Mouse (Mus musculus) embryonic facial prominence, embryonic 13.5 days (tissue): ENCODE measurements around the gene Cubn. TPM values are rescaled to one million over a fixed set of nuclear protein-coding genes. Genes with fewer than 3 reads are reported as not detected.

Source experiments
- ATAC-seq: fragments of 200-750 bp; cut with Nextera tagmentation; 2 replicates; pipeline ENCODE4 v1.8.0; 2017; ENCODE audit warnings: low read depth; ENCODE audit not compliant: insufficient number of reproducible peaks, insufficient read depth, low FRiP score, low TSS enrichment
- H3K27ac ChIP-seq: fragments of 300-500 bp; sonication (generic); 2 replicates; pipeline ENCODE4 v1.5.1; 2015; ENCODE audit warnings: moderate library complexity, mild to moderate bottlenecking, inconsistent platforms
- H3K27me3 ChIP-seq: fragments of 300-500 bp; sonication (generic); 2 replicates; pipeline ENCODE4 v1.6.1; 2015; ENCODE audit warnings: mild to moderate bottlenecking, inconsistent platforms
- H3K36me3 ChIP-seq: fragments of 300-500 bp; sonication (generic); 2 replicates; pipeline ENCODE4 v1.6.1; 2015; ENCODE audit warnings: mild to moderate bottlenecking, inconsistent platforms
- H3K4me1 ChIP-seq: fragments of 300-500 bp; sonication (generic); 2 replicates; pipeline ENCODE4 v1.6.1; 2015; ENCODE audit warnings: inconsistent platforms
- H3K4me2 ChIP-seq: fragments of 300-500 bp; sonication (generic); 2 replicates; pipeline ENCODE4 v1.6.1; 2015; ENCODE audit warnings: moderate library complexity, mild to moderate bottlenecking, inconsistent platforms
- H3K4me3 ChIP-seq: fragments of 300-500 bp; sonication (generic); 2 replicates; pipeline ENCODE4 v1.5.1; 2015; ENCODE audit warnings: mild to moderate bottlenecking, inconsistent platforms
- H3K9ac ChIP-seq: fragments of 300-500 bp; sonication (generic); 2 replicates; pipeline ENCODE4 v1.6.1; 2015; ENCODE audit warnings: mild to moderate bottlenecking, inconsistent platforms
- H3K9me3 ChIP-seq: fragments of 300-500 bp; sonication (generic); 2 replicates; pipeline ENCODE4 v1.6.1; 2016; ENCODE audit warnings: inconsistent platforms
- WGBS: fragments of 180-500 bp; shearing (Covaris S2); methylation state at CpG from one replicate; pipeline ENCODE4 v1.1.7; 2015; ENCODE audit warnings: mixed read lengths; 5-methylcytosine and 5-hydroxymethylcytosine counted together
- polyA plus RNA-seq: library from polyadenylated mRNA; unstranded; fragments of >200 nt; fragmentation: Nextera tagmentation; extraction: Ambion mirVana; gene quantifications from 2 replicates; pipeline ENCODE4 v1.2.1, GENCODE M21; 2015

Gene Cubn
- polyA plus RNA-seq, 1 experiment from 2014 or later = 0.14 TPM

GRCm38 (mm10) chr2:13480744-13481143 lies 10.9 kb downstream of the Cubn start:
- no peak for ATAC-seq
- no peak overlapping the region for H3K4me2 ChIP-seq
- H3K9me3 ChIP-seq = no peaks in the 10 kb centered on the region
- H3K4me1 ChIP-seq = no peaks in the 10 kb centered on the region
- 81% methylated on average over 2 of the region's 2 CpGs for WGBS
- H3K36me3 ChIP-seq = no peaks in the 10 kb centered on the region
- H3K27ac ChIP-seq = no peak overlapping the region
- H3K27me3 ChIP-seq = no peaks in the 10 kb centered on the region
- no peak overlapping the region for H3K9ac ChIP-seq
- no peak overlapping the region for H3K4me3 ChIP-seq

GRCm38 (mm10) chr2:13479165-13479564 lies 12.4 kb downstream of the Cubn start:
- no peaks in the 10 kb centered on the region for H3K36me3 ChIP-seq
- no peak overlapping the region for H3K9ac ChIP-seq
- no peaks in the 10 kb centered on the region for H3K27me3 ChIP-seq
- WGBS = 86% methylated on average over 7 of the region's 7 CpGs
- no peak overlapping the region for H3K4me2 ChIP-seq
- no peak overlapping the region for H3K27ac ChIP-seq
- no peaks in the 10 kb centered on the region for H3K9me3 ChIP-seq
- no peaks in the 10 kb centered on the region for H3K4me1 ChIP-seq
- ATAC-seq = no peak
- H3K4me3 ChIP-seq = no peak overlapping the region

DNA sequence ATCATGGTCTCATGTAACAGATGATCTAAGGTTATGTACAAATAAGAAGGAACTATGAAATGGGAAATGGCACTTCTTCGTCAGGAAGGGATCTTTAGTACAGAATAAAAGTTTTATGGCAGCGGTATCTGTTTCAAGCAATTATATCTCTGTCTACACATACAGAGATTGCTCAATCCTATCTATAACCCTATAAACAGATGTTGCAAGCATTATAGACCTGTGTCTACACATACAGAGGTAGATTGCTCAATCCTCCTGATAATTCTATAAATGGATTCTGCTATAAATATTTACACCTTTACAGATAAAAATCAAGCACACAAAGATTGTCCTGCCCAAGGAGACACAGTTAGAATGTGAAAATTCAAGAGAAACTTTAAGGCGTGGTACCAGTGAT lies 21.5 kb downstream of the Cubn start:
- Histone ChIP-seq H3K9ac (no peak overlapping the region), H3K4me2 (no peak overlapping the region), H3K4me3 (no peak overlapping the region), H3K9me3 (no peaks in the 10 kb centered on the region), H3K27ac (no peak overlapping the region), H3K36me3 (no peaks in the 10 kb centered on the region), H3K4me1 (no peaks in the 10 kb centered on the region), H3K27me3 (no peaks in the 10 kb centered on the region)
- 80% methylated on average over 3 of the region's 3 CpGs for WGBS
- no peak for ATAC-seq

DNA sequence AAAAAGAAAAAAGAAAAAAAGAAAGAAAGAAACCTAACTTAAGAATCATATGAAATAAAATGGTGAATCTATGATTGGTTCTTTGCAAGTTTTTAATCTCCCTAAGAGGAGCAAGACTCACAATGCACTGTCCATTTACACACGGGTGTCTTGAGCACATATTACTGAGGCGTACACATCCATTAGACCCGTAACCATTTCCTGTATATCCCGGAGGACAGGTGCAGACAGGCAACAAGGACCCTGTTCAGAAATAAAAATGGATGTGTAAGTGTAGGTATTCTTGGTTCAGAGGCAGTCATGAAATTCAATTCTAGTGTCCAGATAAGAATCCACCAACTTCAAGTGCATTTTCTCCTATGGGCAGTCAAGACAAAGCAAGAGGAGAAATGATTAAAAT lies 22.0 kb downstream of the Cubn start:
- Histone ChIP-seq H3K4me2 (no peak overlapping the region), H3K27me3 (no peaks in the 10 kb centered on the region), H3K36me3 (no peaks in the 10 kb centered on the region), H3K9ac (no peak overlapping the region), H3K4me3 (no peak overlapping the region), H3K27ac (no peak overlapping the region), H3K4me1 (no peaks in the 10 kb centered on the region), H3K9me3 (no peaks in the 10 kb centered on the region)
- 83% methylated on average over 4 of the region's 4 CpGs for WGBS
- no peak for ATAC-seq

GRCm38 (mm10) chr2:13466685-13467084 lies 24.9 kb downstream of the Cubn start:
- Histone ChIP-seq H3K4me2 (no peak overlapping the region), H3K4me3 (no peak overlapping the region), H3K9ac (no peak overlapping the region), H3K27ac (no peak overlapping the region), H3K4me1 (no peaks in the 10 kb centered on the region), H3K36me3 (no peaks in the 10 kb centered on the region), H3K27me3 (no peaks in the 10 kb centered on the region), H3K9me3 (no peaks in the 10 kb centered on the region)
- no peak for ATAC-seq
- 89% methylated on average over 3 of the region's 3 CpGs for WGBS

DNA sequence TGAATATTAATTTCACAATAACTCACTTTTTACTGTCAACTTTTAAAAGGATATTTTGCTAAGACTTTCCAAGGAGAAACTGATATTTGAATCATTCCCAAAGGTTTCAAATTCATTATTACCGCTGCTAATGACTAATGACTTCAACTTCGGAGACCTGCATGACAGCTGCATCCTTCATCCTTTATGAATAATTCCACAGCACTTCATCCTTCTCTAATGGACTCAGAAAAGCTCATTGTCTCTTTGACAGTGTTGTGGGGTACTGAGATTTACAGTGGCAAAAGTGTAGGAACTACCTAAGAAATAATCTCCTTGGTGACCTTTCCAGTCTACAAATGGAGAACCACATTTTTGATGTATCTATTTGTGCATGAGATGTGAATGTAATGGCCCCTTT lies 33.5 kb downstream of the Cubn start:
- WGBS = 89% methylated on average over 2 of the region's 2 CpGs
- H3K9me3 ChIP-seq = no peaks in the 10 kb centered on the region

DNA sequence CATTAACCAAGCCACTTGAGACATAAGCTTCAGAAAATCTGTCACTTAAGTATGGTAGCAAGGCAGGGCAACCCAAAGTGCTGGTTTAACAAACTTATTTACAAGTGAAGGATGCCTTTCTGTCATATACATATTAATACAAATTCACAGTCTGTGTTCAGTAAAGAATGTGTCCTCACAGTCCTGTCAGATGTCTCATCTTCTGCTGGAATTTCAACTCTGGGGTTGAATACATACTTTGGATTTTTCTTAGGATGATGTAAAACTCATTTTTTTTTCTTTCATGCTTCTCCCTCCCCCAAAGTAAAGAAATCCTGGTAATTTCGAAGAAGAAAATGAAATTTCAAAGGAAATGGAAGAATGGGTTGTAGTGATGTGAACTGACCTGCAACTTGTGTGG lies 34.8 kb downstream of the Cubn start:
- no peak for ATAC-seq
- 78% methylated on average over 1 of the region's 1 CpGs for WGBS
- H3K4me1 ChIP-seq = peaks cover 8% of the 10 kb centered on the region

More for the DNA sequence above, 33.5 kb downstream of the Cubn start:
- Histone ChIP-seq H3K4me1 (no peaks in the 10 kb centered on the region), H3K4me3 (no peak overlapping the region), H3K36me3 (no peaks in the 10 kb centered on the region), H3K27me3 (no peaks in the 10 kb centered on the region), H3K9ac (no peak overlapping the region), H3K4me2 (no peak overlapping the region), H3K27ac (no peak overlapping the region)
- no peak for ATAC-seq

GRCm38 (mm10) chr2:13451495-13452491 lies 39.8 kb downstream of the Cubn start:
- ATAC-seq = no peak
- Histone ChIP-seq H3K4me2 (no peak overlapping the region; the same call in 1 of the 2 replicates), H3K4me1 (peaks cover 13% of the 10 kb centered on the region), H3K4me3 (no peak overlapping the region), H3K27me3 (no peaks in the 10 kb centered on the region), H3K9me3 (no peaks in the 10 kb centered on the region), H3K36me3 (no peaks in the 10 kb centered on the region), H3K9ac (no peak overlapping the region), H3K27ac (peak overlapping the region; percentile 62)
- 40% methylated on average over 13 of the region's 13 CpGs for WGBS

More for the DNA sequence above, 34.8 kb downstream of the Cubn start:
- H3K27ac ChIP-seq = no peak overlapping the region
- H3K4me3 ChIP-seq = no peak overlapping the region
- no peaks in the 10 kb centered on the region for H3K36me3 ChIP-seq
- H3K9ac ChIP-seq = no peak overlapping the region
- no peaks in the 10 kb centered on the region for H3K9me3 ChIP-seq
- H3K4me2 ChIP-seq = no peak overlapping the region
- H3K27me3 ChIP-seq = no peaks in the 10 kb centered on the region

DNA sequence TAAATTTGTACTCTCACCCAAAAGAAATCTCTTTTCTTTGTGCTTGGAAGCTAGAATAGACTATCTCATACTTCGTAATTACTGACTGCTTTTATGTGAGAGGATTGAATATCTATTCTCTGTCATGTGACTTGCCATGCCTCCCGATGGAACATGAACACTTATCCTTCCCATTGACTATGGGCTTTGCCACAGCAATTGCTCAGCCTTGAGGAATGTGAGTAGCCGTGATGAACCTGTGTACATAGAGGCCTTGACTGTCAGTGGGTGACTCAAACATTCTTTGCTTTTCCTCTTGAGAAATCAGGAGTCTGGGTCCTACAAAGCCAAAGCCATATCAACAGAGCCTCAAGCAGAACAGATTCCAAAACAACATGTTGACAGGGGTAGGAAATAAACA lies 40.7 kb downstream of the Cubn start:
- no peak for ATAC-seq
- Histone ChIP-seq H3K4me2 (no peak overlapping the region), H3K4me3 (no peak overlapping the region), H3K4me1 (peaks cover 13% of the 10 kb centered on the region), H3K9me3 (no peaks in the 10 kb centered on the region), H3K27ac (no peak overlapping the region), H3K27me3 (no peaks in the 10 kb centered on the region), H3K9ac (no peak overlapping the region), H3K36me3 (no peaks in the 10 kb centered on the region)
- WGBS = 56% methylated on average over 3 of the region's 3 CpGs

- H3K9ac ChIP-seq = no peak overlapping the region
- H3K36me3 ChIP-seq = no peaks in the 10 kb centered on the region
- H3K27ac ChIP-seq = no peak overlapping the region
- WGBS = 49% methylated on average over 2 of the region's 2 CpGs
- H3K4me1 ChIP-seq = peaks cover 13% of the 10 kb centered on the region
- H3K9me3 ChIP-seq = no peaks in the 10 kb centered on the region
- H3K4me2 ChIP-seq = no peak overlapping the region
- no peaks in the 10 kb centered on the region for H3K27me3 ChIP-seq
- no peak for ATAC-seq
- no peak overlapping the region for H3K4me3 ChIP-seq
These were observed 41.1 kb downstream of the Cubn start for GRCm38 (mm10) chr2:13450470-13450869.

- no peak for ATAC-seq
- no peaks in the 10 kb centered on the region for H3K9me3 ChIP-seq
- no peaks in the 10 kb centered on the region for H3K36me3 ChIP-seq
- no peak overlapping the region for H3K4me3 ChIP-seq
- H3K27ac ChIP-seq = no peak overlapping the region
- no peaks in the 10 kb centered on the region for H3K27me3 ChIP-seq
- H3K4me2 ChIP-seq = no peak overlapping the region
- H3K9ac ChIP-seq = no peak overlapping the region
- 79% methylated on average over 4 of the region's 4 CpGs for WGBS
- no peaks in the 10 kb centered on the region for H3K4me1 ChIP-seq
These were observed 46.5 kb downstream of the Cubn start for GRCm38 (mm10) chr2:13445156-13445555.

DNA sequence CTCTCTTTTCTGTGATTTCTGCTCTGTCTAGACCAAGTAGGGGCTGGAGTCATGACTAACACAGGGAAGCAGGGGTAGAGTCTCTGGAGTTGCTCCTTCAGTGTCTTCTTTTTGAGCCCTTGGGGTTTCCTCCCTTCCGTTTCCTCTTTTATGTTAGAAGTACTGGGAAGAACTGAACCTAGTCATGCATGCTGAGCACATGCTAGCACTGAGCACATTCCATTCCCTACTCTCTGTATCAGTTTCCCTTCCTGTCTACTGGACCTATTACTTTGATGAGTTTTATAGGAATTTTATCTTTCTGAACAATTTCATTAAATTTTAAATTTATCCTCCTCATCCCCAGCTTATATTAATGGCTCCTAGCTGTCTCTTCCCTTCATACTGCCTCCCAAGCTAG lies 52.6 kb downstream of the Cubn start:
- no peaks in the 10 kb centered on the region for H3K36me3 ChIP-seq
- no peaks in the 10 kb centered on the region for H3K4me1 ChIP-seq
- no peaks in the 10 kb centered on the region for H3K27me3 ChIP-seq
- H3K27ac ChIP-seq = no peak overlapping the region
- no peak for ATAC-seq
- H3K9ac ChIP-seq = no peak overlapping the region
- no peak overlapping the region for H3K4me2 ChIP-seq
- no peak overlapping the region for H3K4me3 ChIP-seq
- no peaks in the 10 kb centered on the region for H3K9me3 ChIP-seq
- 44% methylated on average over 1 of the region's 1 CpGs for WGBS
